Mouse (Mus musculus) stomach, postnatal 0 days (tissue): ENCODE measurements at regions not wholly inside any gene's neighbourhood (a gene's known extent, or its start where the extent isn't known, plus 50 kb on each side); places are given as distances from the start of the nearest gene placed in this dataset.

Source experiments
- ATAC-seq: fragments of 200-750 bp; cut with Nextera tagmentation; 2 replicates; pipeline ENCODE4 v1.8.0; 2017; ENCODE audit not compliant: low FRiP score, low TSS enrichment
- DNase-seq: peaks from one replicate; pipeline ENCODE4 v3.0.0-alpha.2; 2016; ENCODE audit warnings: low spot score
- H3K27ac ChIP-seq: fragments of 300-500 bp; sonication (generic); replicated peaks from 2 replicates; pipeline ENCODE4 v1.5.1; 2014; ENCODE audit warnings: mild to moderate bottlenecking, control low read depth
- H3K27me3 ChIP-seq: fragments of 300-500 bp; sonication (generic); 2 replicates; pipeline ENCODE4 v1.6.1; 2014; ENCODE audit warnings: low read length; ENCODE audit not compliant: control insufficient read depth, insufficient read depth
- H3K36me3 ChIP-seq: fragments of 300-500 bp; sonication (generic); 2 replicates; pipeline ENCODE4 v1.6.1; 2014; ENCODE audit warnings: low read length, mixed read lengths; ENCODE audit not compliant: control insufficient read depth, insufficient read depth
- H3K4me1 ChIP-seq: fragments of 300-500 bp; sonication (generic); replicated peaks from 2 replicates; pipeline ENCODE4 v1.6.1; 2014; ENCODE audit warnings: antibody characterized with exemption; ENCODE audit not compliant: control insufficient read depth, insufficient read depth
- H3K4me2 ChIP-seq: fragments of 300-500 bp; sonication (generic); replicated peaks from 2 replicates; pipeline ENCODE4 v1.6.1; 2014; ENCODE audit warnings: low read depth, mild to moderate bottlenecking, control low read depth, moderate library complexity
- H3K4me3 ChIP-seq: fragments of 300-500 bp; sonication (generic); 2 replicates; pipeline ENCODE4 v1.5.1; 2014; ENCODE audit warnings: low read depth, low read length, control low read depth
- H3K9ac ChIP-seq: fragments of 300-500 bp; sonication (generic); 2 replicates; pipeline ENCODE4 v1.6.1; 2014; ENCODE audit warnings: mild to moderate bottlenecking, low read length, control low read depth, mixed read lengths
- H3K9me3 ChIP-seq: fragments of 300-500 bp; sonication (generic); 2 replicates; pipeline ENCODE4 v1.6.1; 2016; ENCODE audit warnings: low read length; ENCODE audit not compliant: control insufficient read depth
- CTCF ChIP-seq: IDR thresholded peaks from 2 replicates; pipeline ENCODE4 v1.5.1; 2016; ENCODE audit warnings: antibody characterized with exemption, low read depth, mild to moderate bottlenecking, moderate library complexity
- EP300 ChIP-seq: optimal IDR thresholded peaks from 2 replicates; pipeline ENCODE3; 2016; ENCODE audit warnings: antibody characterized with exemption
- WGBS: fragments of 180-500 bp; shearing (Covaris S2); extraction: QIAGEN DNeasy Blood & Tissue Kit; methylation state at CpG from one replicate; pipeline ENCODE4 v1.1.7; 2014; 5-methylcytosine and 5-hydroxymethylcytosine counted together

- Histone ChIP-seq H3K4me2 (no peak overlapping the region), H3K27me3 (no peaks in the 10 kb centered on the region), H3K9me3 (no peaks in the 10 kb centered on the region), H3K36me3 (no peaks in the 10 kb centered on the region), H3K4me1 (no peaks in the 10 kb centered on the region), H3K9ac (no peak overlapping the region), H3K4me3 (no peak overlapping the region), H3K27ac (no peak overlapping the region)
- ATAC-seq (no peak), DNase-seq (no peak)
- TF ChIP-seq EP300 = no peak
- no peak for TF ChIP-seq CTCF
- 75% methylated on average over 9 of the region's 9 CpGs for WGBS
Observed at GRCm38 (mm10) chr6:89052758-89053460, 150.9 kb downstream of the Tpra1 start.

GRCm38 (mm10) chr6:89054060-89054459 lies 152.0 kb downstream of the Tpra1 start:
- H3K9me3 ChIP-seq = no peaks in the 10 kb centered on the region
- H3K9ac ChIP-seq = no peak overlapping the region
- ATAC-seq (no peak), DNase-seq (no peak)
- no peak overlapping the region for H3K27ac ChIP-seq
- H3K36me3 ChIP-seq = no peaks in the 10 kb centered on the region
- TF ChIP-seq CTCF = no peak
- TF ChIP-seq EP300 = no peak
- no peak overlapping the region for H3K4me3 ChIP-seq
- H3K4me1 ChIP-seq = no peaks in the 10 kb centered on the region
- 85% methylated on average over 13 of the region's 13 CpGs for WGBS
- no peak overlapping the region for H3K4me2 ChIP-seq
- H3K27me3 ChIP-seq = no peaks in the 10 kb centered on the region

- TF ChIP-seq CTCF (no peak), EP300 (no peak)
Observed at GRCm38 (mm10) chr6:89059431-89059975, 157.5 kb downstream of the Tpra1 start.

GRCm38 (mm10) chr6:89064977-89065580 lies 163.0 kb downstream of the Tpra1 start:
- 73% methylated on average over 7 of the region's 7 CpGs for WGBS
- H3K9me3 ChIP-seq = no peaks in the 10 kb centered on the region
- DNase-seq (no peak), ATAC-seq (no peak)
- no peaks in the 10 kb centered on the region for H3K4me1 ChIP-seq
- H3K4me2 ChIP-seq = no peak overlapping the region
- H3K36me3 ChIP-seq = no peaks in the 10 kb centered on the region
- no peak overlapping the region for H3K9ac ChIP-seq
- no peak for TF ChIP-seq CTCF
- TF ChIP-seq EP300 = no peak
- H3K27me3 ChIP-seq = no peaks in the 10 kb centered on the region
- H3K4me3 ChIP-seq = no peak overlapping the region
- H3K27ac ChIP-seq = no peak overlapping the region

More at GRCm38 (mm10) chr6:89059431-89059975, 157.5 kb downstream of the Tpra1 start:
- DNase-seq = no peak
- WGBS = 75% methylated on average over 4 of the region's 4 CpGs
- no peak overlapping the region for H3K27ac ChIP-seq
- H3K4me2 ChIP-seq = no peak overlapping the region
- H3K9ac ChIP-seq = no peak overlapping the region
- no peaks in the 10 kb centered on the region for H3K36me3 ChIP-seq
- no peaks in the 10 kb centered on the region for H3K27me3 ChIP-seq
- H3K9me3 ChIP-seq = no peaks in the 10 kb centered on the region
- no peak overlapping the region for H3K4me3 ChIP-seq
- no peaks in the 10 kb centered on the region for H3K4me1 ChIP-seq
- ATAC-seq = no peak

GRCm38 (mm10) chr6:89066588-89066987 lies 164.5 kb downstream of the Tpra1 start:
- H3K27ac ChIP-seq = no peak overlapping the region
- ATAC-seq (no peak), DNase-seq (no peak)
- no peak overlapping the region for H3K4me3 ChIP-seq
- H3K36me3 ChIP-seq = no peaks in the 10 kb centered on the region
- 89% methylated on average over 5 of the region's 5 CpGs for WGBS
- no peaks in the 10 kb centered on the region for H3K9me3 ChIP-seq
- TF ChIP-seq EP300 (no peak), CTCF (no peak)
- no peak overlapping the region for H3K9ac ChIP-seq
- H3K27me3 ChIP-seq = no peaks in the 10 kb centered on the region
- no peak overlapping the region for H3K4me2 ChIP-seq
- H3K4me1 ChIP-seq = no peaks in the 10 kb centered on the region

GRCm38 (mm10) chr6:89068286-89068685 lies 166.2 kb downstream of the Tpra1 start:
- no peaks in the 10 kb centered on the region for H3K4me1 ChIP-seq
- no peaks in the 10 kb centered on the region for H3K27me3 ChIP-seq
- TF ChIP-seq CTCF (no peak), EP300 (no peak)
- no peaks in the 10 kb centered on the region for H3K9me3 ChIP-seq
- H3K36me3 ChIP-seq = no peaks in the 10 kb centered on the region
- no peak overlapping the region for H3K4me2 ChIP-seq
- 92% methylated on average over 5 of the region's 5 CpGs for WGBS
- no peak overlapping the region for H3K4me3 ChIP-seq
- no peak overlapping the region for H3K9ac ChIP-seq
- ATAC-seq (no peak), DNase-seq (no peak)
- H3K27ac ChIP-seq = no peak overlapping the region
